Mouse (Mus musculus): ENCODE results near the gene Arfrp1. TPM values are rescaled to one million over a fixed set of nuclear protein-coding genes. Genes with fewer than 3 reads are reported as not detected.

Arfrp1 gene
- polyA plus RNA-seq, 1 experiment from 2014 or later, result 81.2 TPM

DNA sequence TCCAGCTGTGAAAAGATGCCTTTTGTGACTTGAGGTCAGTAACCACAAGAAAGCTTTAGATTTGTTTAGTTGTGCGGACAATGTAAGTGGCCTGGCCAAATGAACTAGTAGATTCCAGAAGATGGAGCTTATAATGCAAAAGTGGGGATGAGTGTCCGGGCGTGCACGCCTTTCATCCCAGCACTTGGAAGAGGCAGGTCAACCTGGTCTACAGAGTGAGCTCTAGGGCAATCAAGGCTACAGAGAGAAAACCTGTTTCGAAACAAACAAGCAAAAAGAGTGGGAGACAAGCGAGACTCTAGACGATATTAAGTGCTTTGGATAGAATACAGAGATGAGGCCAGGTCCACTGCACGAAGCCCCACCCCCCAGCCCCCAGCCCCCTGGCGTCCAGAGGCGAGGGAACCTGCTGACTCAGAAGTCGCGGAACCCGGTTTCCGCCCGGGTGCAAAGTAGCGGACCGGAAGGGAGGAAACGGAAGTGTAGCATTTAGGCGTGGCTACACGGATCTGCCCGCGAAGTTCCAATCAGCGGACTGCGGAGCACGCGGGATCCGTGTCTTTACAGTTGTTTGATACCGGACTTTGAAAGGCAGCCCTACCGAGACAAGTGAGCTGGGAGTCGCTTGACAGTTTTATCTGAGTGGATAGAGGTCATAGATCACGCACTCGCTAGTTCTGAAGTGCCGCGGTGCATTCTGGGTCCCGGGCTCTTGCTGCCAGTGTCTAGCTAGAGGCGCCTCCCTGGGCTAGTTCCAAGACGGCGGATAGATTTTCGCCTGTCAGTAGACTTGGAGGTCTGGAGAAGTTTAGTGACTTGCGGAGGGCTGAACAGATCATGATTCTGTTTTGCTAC lies 45.7 kb downstream of the Arfrp1 start, which contains the start of gene Rtel1:
Gene Rtel1 (plus strand): TSS at position 492 of the 855 bp plus-strand sequence.
- no peaks in the 10 kb centered on the region for H3K9me3 ChIP-seq
- H3K27ac ChIP-seq (replicated peaks), result peak within 1 kb of the TSS; percentile 81
- H3K4me2 ChIP-seq, result peak within 1 kb of the TSS; percentile 82
- WGBS, result 6% methylated on average over 40 of the region's 40 CpGs
- H3K36me3 ChIP-seq, result peaks cover 23% of the 10 kb centered on the region
- H3K27me3 ChIP-seq, result no peaks in the 10 kb centered on the region; the same call in 1 of the 2 replicates
- H3K4me3 ChIP-seq, result peak within 1 kb of the TSS; percentile 80
- H3K4me1 ChIP-seq (replicated peaks), result peaks cover 22% of the 10 kb centered on the region
- ATAC-seq (ENCODE audit: low FRiP score, low read depth), result peak; percentile 92
- H3K9ac ChIP-seq, result peak within 1 kb of the TSS; percentile 58

DNA sequence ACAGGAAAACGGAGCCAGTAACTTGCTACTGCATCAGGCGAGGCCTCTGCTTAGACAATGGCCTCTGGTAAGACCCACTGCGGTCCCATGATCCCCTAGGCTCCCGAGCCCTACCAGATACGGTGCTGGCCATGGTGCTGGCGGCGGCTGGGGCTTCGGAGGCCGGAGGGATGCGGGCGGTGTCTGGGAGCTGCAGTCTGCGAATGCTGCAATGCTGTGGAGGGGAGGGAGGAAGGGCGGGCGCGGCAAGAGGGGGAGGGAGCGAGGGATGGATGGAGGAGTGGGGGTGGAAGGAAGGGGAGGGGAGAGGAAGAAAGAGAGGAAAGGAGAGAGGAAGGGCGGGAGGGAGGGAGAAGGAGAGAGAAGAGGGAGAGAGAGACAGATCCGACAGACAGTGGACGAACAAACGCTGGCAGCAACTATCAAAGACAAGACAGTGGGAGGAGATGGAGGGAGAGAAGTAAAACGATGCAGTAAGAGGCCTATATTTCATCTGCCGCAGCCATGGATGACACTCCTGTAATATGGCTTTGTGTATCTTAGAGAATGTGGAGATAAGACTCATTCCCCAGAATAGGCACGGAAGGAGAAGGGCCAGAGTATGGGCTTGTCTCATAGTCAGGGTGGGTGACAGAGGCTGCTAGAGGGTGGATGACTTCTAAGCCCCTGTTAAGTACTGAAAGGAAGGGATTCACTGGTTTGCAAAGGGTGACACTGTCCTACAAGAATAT lies 51.0 kb downstream of the Arfrp1 start, which contains the start of gene Stmn3:
Gene Stmn3 (minus strand): TSS at position 421 of the 731 bp plus-strand sequence.
- Histone ChIP-seq H3K4me3 (peak within 1 kb of the TSS; percentile 95), H3K27me3 (no peaks in the 10 kb centered on the region; the same call in 1 of the 2 replicates), H3K4me1 (replicated peaks) (peaks cover 37% of the 10 kb centered on the region), H3K27ac (replicated peaks) (peak within 1 kb of the TSS; percentile 92), H3K9ac (peak within 1 kb of the TSS; percentile 99), H3K9me3 (no peaks in the 10 kb centered on the region), H3K36me3 (no peaks in the 10 kb centered on the region), H3K4me2 (peak within 1 kb of the TSS; percentile 75)
- WGBS, result 3% methylated on average over 23 of the region's 23 CpGs
- peak; percentile 86 for ATAC-seq (ENCODE audit: low FRiP score, low read depth)

DNA sequence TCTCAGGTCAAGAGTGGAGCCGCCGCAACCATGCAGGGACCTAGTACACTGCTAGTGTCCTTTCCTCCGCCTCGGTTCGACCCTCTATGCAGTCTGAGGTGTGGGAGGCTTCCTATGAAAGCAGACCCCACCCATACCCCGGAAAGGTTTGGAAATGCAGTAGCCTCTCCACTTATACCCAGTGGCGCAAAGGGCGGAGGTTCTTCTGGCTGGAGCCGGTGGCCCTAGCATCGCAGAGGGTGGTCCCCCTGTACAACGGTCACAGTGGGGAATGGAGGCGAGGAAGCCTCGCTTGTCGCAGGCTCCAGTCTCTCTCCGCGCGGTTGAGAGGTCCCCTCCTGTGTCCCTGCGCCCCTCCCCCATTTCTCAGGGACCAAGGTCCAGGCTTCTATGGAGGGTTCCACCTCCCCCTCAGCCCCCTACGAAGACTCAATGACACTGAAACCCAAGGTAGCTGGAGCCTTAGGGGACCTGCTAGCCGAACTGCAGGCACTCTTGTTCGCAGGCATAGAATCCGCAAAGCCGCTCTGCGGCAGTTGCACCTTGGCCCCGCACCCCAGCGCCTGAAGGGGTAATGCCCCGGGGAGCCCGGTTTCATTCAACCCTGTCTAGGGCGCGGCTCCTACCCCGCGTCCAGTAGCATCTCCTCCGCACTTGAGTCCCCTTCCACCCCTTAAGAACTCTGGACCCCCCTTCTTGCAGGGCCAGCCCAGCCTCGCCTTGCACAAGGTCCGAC lies 51.7 kb downstream of the Arfrp1 start:
- no peaks in the 10 kb centered on the region; the same call in 1 of the 2 replicates for H3K27me3 ChIP-seq
- peak overlapping the region; percentile 95 for H3K4me3 ChIP-seq
- peak overlapping the region; percentile 92 for H3K27ac ChIP-seq (replicated peaks)
- peak; percentile 77 for ATAC-seq (ENCODE audit: low FRiP score, low read depth)
- H3K4me1 ChIP-seq (replicated peaks), result peaks cover 33% of the 10 kb centered on the region
- WGBS, result 1% methylated on average over 35 of the region's 35 CpGs
- peak overlapping the region; percentile 99 for H3K9ac ChIP-seq
- H3K9me3 ChIP-seq, result no peaks in the 10 kb centered on the region
- H3K36me3 ChIP-seq, result peaks cover 4% of the 10 kb centered on the region; the same call in 1 of the 2 replicates
- peak overlapping the region; percentile 75 for H3K4me2 ChIP-seq

DNA sequence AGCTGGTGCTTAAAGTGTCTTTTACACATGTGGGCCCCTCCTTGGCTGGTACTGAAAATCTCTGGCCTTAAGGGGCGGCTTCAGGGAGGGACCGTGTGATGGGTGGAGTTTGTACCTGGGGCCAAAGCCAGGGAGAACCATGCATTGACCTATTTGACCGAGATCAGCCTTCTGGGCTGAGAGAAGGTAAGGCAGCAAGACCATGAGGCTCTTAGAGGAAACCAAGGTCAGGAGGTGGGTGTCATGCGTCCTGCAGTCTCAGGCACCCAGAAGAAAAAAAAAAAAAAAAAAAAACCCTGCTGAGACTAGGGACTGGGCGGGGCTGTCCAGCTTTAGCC lies 52.2 kb downstream of the Arfrp1 start:
- H3K27ac ChIP-seq (replicated peaks), result peak overlapping the region; percentile 92
- no peaks in the 10 kb centered on the region; the same call in 1 of the 2 replicates for H3K27me3 ChIP-seq
- peak overlapping the region; percentile 99 for H3K9ac ChIP-seq
- peak; percentile 13; the same call in 1 of the 2 replicates for ATAC-seq (ENCODE audit: low FRiP score, low read depth)
- H3K36me3 ChIP-seq, result peaks cover 7% of the 10 kb centered on the region
- peak overlapping the region; percentile 75 for H3K4me2 ChIP-seq
- 15% methylated on average over 5 of the region's 5 CpGs for whole genome bisulfite sequencing
- H3K4me3 ChIP-seq, result peak overlapping the region; percentile 95
- peaks cover 33% of the 10 kb centered on the region for H3K4me1 ChIP-seq (replicated peaks)
- H3K9me3 ChIP-seq, result no peaks in the 10 kb centered on the region

DNA sequence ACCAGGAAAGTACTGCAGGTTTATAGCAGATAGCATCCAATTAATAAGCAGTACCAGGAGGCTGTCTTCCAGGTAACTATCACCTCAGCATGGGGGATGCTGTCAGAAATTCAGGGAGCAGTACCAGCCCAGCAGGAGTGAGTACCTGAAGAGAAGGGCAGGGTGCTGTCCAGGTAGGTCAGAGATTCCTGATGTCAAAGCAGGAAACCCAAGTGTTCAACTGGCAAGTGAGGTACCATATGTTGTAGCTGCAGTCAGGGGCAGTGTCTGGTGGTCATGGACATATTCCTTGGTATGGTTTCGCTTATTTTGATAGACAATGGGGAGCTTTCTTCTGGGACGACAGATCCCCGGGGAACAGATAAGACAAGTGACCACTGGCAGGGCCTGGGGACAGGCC lies 52.8 kb downstream of the Arfrp1 start:
- peak overlapping the region; percentile 99 for H3K9ac ChIP-seq
- peaks cover 12% of the 10 kb centered on the region for H3K36me3 ChIP-seq
- no peak for ATAC-seq (ENCODE audit: low FRiP score, low read depth)
- peak overlapping the region; percentile 92; the same call in 1 of the 2 replicates for H3K27ac ChIP-seq (replicated peaks)
- WGBS, result 44% methylated on average over 3 of the region's 3 CpGs
- peak overlapping the region; percentile 95 for H3K4me3 ChIP-seq
- no peaks in the 10 kb centered on the region for H3K9me3 ChIP-seq
- H3K27me3 ChIP-seq, result no peaks in the 10 kb centered on the region; the same call in 1 of the 2 replicates
- H3K4me2 ChIP-seq, result peak overlapping the region; percentile 75
- peaks cover 33% of the 10 kb centered on the region for H3K4me1 ChIP-seq (replicated peaks)

Other genes starting within 250 kb of the Arfrp1 start
- gene Kcnq2, start 230.1 kb downstream of the Arfrp1 start, polyA plus RNA-seq (2015; fragmentation: Nextera tagmentation; extraction: Ambion mirVana), result 45.8 and 50.4 TPM in 2 replicates
- gene Eef1a2, start 208.4 kb downstream of the Arfrp1 start, polyA plus RNA-seq (2015; fragmentation: Nextera tagmentation; extraction: Ambion mirVana), result 13.5 and 14.5 TPM in 2 replicates
- gene Ppdpf, start 178.2 kb downstream of the Arfrp1 start, polyA plus RNA-seq (2015; fragmentation: Nextera tagmentation; extraction: Ambion mirVana), result 398 and 410 TPM in 2 replicates
- gene Ptk6, start 162.6 kb downstream of the Arfrp1 start, polyA plus RNA-seq (2015; fragmentation: Nextera tagmentation; extraction: Ambion mirVana), result not detected in 2 replicates
- gene Srms, start 152.2 kb downstream of the Arfrp1 start, polyA plus RNA-seq (2015; fragmentation: Nextera tagmentation; extraction: Ambion mirVana), result 0.18 and 0.20 TPM in 2 replicates
- 0.14 and 0.26 TPM in 2 replicates for gene Fndc11, start 145.4 kb downstream of the Arfrp1 start, polyA plus RNA-seq (2015; fragmentation: Nextera tagmentation; extraction: Ambion mirVana)
- gene Helz2, start 123.4 kb downstream of the Arfrp1 start, polyA plus RNA-seq (2015; fragmentation: Nextera tagmentation; extraction: Ambion mirVana), result 0.26 and 0.39 TPM in 2 replicates
- 14.9 and 15.1 TPM in 2 replicates for gene Gmeb2, start 77.4 kb downstream of the Arfrp1 start, polyA plus RNA-seq (2015; fragmentation: Nextera tagmentation; extraction: Ambion mirVana)
- gene Stmn3, start 50.9 kb downstream of the Arfrp1 start, polyA plus RNA-seq (2015; fragmentation: Nextera tagmentation; extraction: Ambion mirVana), result 1,559 and 1,575 TPM in 2 replicates
- 40.6 and 44.4 TPM in 2 replicates for gene Rtel1, start 45.7 kb downstream of the Arfrp1 start, polyA plus RNA-seq (2015; fragmentation: Nextera tagmentation; extraction: Ambion mirVana)
- gene Zgpat, start 476 bp downstream of the Arfrp1 start, polyA plus RNA-seq (2015; fragmentation: Nextera tagmentation; extraction: Ambion mirVana), result 77.0 and 84.9 TPM in 2 replicates
- gene Lime1, start 14.7 kb upstream of the Arfrp1 start, polyA plus RNA-seq (2015; fragmentation: Nextera tagmentation; extraction: Ambion mirVana), result 51.6 and 56.5 TPM in 2 replicates
- gene Zbtb46, start 94.0 kb upstream of the Arfrp1 start, polyA plus RNA-seq (2015; fragmentation: Nextera tagmentation; extraction: Ambion mirVana), result 21.4 and 21.6 TPM in 2 replicates
- 0.17 TPM in 1 of 2 replicates, not detected in the other for gene Abhd16b, start 127.8 kb upstream of the Arfrp1 start, polyA plus RNA-seq (2015; fragmentation: Nextera tagmentation; extraction: Ambion mirVana)
- gene Tpd52l2, start 131.7 kb upstream of the Arfrp1 start, polyA plus RNA-seq (2015; fragmentation: Nextera tagmentation; extraction: Ambion mirVana), result 117 and 118 TPM in 2 replicates
- gene Dnajc5, start 155.1 kb upstream of the Arfrp1 start, polyA plus RNA-seq (2015; fragmentation: Nextera tagmentation; extraction: Ambion mirVana), result 258 and 267 TPM in 2 replicates
- 61.2 and 62.0 TPM in 2 replicates for gene Uckl1, start 219.5 kb upstream of the Arfrp1 start, polyA plus RNA-seq (2015; fragmentation: Nextera tagmentation; extraction: Ambion mirVana)
- gene Prpf6, start 226.5 kb upstream of the Arfrp1 start, polyA plus RNA-seq (2015; fragmentation: Nextera tagmentation; extraction: Ambion mirVana), result 59.3 and 60.3 TPM in 2 replicates
- gene Zfp512b, start 227.4 kb upstream of the Arfrp1 start, polyA plus RNA-seq (2015; fragmentation: Nextera tagmentation; extraction: Ambion mirVana), result 82.9 and 94.0 TPM in 2 replicates
- gene Samd10, start 233.8 kb upstream of the Arfrp1 start, polyA plus RNA-seq (2015; fragmentation: Nextera tagmentation; extraction: Ambion mirVana), result 186 and 200 TPM in 2 replicates

Data from hindbrain, embryonic 15.5 days (tissue).